Mouse (Mus musculus) testis, postnatal 10 days (tissue): ENCODE data around the gene Scel.

Source experiments
- DNase-seq: peaks from one replicate; pipeline ENCODE4 v3.0.0; 2021; ENCODE audit warnings: low spot score

The Scel gene

GRCm38 (mm10) chr14:103651106-103651505 lies 138.0 kb downstream of the Scel start:
- no peak for DNase-seq

- no peak for DNase-seq
These were observed 138.4 kb downstream of the Scel start for GRCm38 (mm10) chr14:103651562-103651961.

GRCm38 (mm10) chr14:103652524-103652923 lies 139.4 kb downstream of the Scel start:
- no peak for DNase-seq

GRCm38 (mm10) chr14:103653800-103654199 lies 140.7 kb downstream of the Scel start:
- no peak for DNase-seq

- no peak for DNase-seq
These were observed 142.3 kb downstream of the Scel start for GRCm38 (mm10) chr14:103655448-103655847.

GRCm38 (mm10) chr14:103657876-103658275 lies 144.7 kb downstream of the Scel start:
- DNase-seq = no peak
